Mouse (Mus musculus) megakaryocyte, embryonic 14.5 days (primary cell): ENCODE results near the gene L3mbtl4.

ENCODE experiments used
- FLI1 ChIP-seq: IDR thresholded peaks from 2 replicates; pipeline ENCODE4 v1.6.1; 2012; ENCODE audit warnings: low read length, inconsistent platforms, mixed read lengths
- GATA1 ChIP-seq: IDR thresholded peaks from 3 replicates; pipeline ENCODE4 v1.6.1; 2012; ENCODE audit warnings: mixed read lengths, low read length, inconsistent platforms, borderline replicate concordance

DNA sequence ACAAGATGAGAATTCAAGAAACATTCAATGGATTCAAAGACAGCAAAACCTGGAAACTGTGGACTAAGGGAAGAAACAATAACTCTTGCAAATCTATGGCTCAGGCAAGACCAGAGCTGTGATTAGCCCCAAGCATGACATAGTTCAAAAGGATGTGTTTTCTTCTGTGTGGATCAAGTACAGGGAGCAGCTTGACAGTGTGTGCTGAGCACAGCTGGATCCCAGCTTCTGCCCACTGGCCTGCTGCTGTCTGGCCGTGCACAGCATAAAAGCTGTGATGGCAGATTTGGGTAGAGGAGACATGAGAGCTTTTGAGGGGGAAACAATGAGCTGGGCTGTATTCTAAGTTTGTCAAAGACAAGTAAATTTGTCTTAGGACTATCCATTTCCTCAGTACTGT, 84.1 kb downstream of the L3mbtl4 start:
- TF ChIP-seq GATA1 (no peak), FLI1 (no peak)
